Mouse (Mus musculus) frontal cortex, postnatal 14 days (tissue): ENCODE measurements around the gene Fbh1.

ENCODE experiments used
- DNase-seq, 2 experiments: peaks; one replicate each; pipeline ENCODE4 v3.0.0; 2022; ENCODE audit warnings: low spot score in 2 of 2

Fbh1 gene

DNA sequence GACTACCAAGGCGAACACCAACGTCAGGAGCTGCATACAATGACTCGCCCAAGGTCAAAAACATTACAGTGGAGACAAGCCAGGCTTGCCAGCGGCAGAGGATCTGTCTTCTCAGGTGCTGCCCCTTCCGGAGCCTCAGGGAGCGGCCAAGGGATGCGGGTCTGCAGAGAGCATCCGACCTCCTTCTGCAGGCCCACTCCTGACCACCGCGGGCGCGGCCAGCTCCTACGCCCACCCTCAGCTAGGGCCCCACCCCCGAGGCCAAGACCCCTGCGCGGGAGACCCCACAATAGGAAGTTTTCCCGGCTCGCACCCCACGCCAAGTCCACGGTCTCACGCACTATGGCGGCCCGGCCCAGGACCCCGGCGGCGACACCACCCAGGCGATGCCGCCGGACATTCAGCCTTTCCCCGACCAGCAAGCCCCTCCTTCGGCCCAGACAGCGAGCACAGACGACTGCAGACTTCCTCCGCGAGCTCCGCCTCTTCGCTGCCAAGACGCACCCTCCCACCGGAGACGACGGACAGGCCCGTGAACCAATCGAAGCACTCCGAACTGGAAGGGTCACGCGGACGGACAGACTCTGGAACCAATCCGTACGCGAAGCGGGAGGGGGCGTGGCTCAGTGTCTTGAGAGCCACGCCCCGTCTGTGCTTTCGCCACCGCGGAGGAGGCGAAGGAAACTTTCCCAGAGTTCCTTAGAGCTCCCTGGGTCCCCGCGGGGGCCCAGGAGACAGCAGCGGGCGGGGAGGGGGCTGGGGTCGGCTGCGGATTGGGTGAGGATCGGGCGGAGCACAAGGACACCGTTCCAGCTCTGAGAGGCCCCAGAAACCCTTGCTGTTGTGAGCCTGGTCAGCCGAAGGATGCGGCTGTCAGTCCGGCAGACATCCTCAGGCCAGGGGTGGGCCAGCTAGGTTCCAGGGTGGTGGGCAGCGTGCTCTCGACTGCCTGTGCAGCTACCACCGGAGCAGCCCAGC, at the start of gene Fbh1, which contains the start of gene Ankrd16:
Gene Fbh1, minus strand, starts transcription at position 492 of the 978 bp plus-strand sequence.
Gene Ankrd16, plus strand, starts transcription at position 786 of the 978 bp plus-strand sequence.
- DNase-seq = peak; percentile 99 to 100

DNA sequence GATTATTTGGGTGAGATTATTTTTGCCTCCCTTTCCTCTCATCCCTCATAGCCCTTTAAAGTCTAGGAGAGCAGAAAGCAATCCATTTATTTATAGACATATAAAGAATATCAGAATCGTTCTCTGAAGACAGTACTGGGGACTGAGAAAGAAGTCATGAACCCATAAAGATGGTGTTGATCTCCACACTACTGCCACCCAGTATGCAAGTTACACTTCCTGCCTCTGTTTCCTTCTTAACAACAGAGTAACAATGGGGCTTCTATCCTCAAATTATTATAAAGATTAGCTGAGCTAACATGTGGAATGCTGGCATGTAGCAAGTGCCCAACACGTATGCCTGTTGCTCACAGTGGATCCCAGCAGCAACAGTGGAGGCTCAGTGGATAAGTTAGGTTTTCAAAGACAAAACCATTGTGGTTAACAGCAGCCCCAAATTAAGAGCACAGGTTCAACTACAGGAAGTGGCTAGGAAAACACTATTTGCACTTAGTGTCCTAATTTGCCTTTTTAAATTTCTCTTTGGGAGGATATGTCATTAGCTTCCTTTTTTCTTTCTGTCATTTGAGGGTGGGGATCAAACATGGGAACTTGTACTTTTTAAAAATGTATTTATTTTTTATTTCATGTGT, 24.0 kb upstream of the Fbh1 start:
- no peak for DNase-seq

DNA sequence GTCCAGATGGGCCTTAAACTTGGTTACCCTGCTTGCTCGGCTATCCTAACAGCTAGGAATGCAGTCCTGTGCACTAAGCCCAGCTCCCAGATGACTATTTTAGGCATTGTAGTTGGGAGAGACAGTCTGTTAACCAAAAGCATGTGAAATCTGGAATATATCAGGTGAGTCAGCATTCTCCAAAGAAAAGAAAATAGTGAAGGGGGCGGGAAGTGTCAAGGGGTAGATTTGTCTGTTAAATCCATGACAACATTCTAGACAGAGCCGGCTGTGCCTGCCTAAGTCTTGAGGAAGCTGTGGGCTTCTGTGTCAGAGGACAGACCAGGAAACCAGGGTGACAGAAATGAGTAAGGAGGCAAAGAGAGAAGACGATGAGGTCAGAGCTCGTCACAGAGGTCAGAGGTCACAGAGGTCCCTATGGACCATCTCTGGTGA, 20.6 kb upstream of the Fbh1 start:
- no peak for DNase-seq

DNA sequence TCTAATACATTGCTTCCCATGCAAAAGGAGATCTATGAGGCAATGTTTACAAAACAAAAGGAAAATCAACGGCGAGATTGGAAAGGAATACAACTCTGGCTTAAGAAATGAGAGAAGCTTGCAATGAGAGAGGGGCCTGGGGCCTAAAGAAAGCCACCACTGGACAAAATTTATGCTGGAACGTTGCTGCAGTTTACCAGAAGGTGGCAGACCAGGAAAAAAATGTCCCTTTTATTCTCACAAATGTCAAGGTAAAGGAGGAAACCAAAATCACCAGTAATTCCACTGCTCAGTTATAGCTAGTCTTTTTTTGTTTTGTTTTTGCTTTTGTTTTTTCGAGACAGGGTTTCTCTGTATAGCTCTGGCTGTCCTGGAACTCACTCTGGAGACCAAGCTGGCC, 17.3 kb upstream of the Fbh1 start:
- no peak for DNase-seq

DNA sequence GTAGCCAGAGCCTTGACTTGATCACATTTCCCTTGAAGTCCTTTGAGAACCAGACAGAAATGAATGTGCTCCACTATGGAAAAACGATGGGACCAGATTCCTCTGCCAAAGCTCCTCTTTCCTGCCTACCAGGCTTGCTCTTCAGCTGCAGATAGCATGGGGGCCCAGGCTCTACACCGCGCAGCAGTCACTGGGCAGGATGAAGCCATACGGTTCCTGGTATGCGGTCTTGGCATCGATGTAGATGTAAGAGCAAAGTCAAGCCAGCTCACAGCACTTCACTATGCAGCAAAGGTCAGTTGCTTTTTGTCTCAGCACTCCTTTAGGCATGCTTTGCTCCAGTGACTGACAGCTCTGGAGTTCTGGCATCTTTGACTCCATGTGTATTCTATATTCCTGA, 6.8 kb upstream of the Fbh1 start:
- DNase-seq = no peak

DNA sequence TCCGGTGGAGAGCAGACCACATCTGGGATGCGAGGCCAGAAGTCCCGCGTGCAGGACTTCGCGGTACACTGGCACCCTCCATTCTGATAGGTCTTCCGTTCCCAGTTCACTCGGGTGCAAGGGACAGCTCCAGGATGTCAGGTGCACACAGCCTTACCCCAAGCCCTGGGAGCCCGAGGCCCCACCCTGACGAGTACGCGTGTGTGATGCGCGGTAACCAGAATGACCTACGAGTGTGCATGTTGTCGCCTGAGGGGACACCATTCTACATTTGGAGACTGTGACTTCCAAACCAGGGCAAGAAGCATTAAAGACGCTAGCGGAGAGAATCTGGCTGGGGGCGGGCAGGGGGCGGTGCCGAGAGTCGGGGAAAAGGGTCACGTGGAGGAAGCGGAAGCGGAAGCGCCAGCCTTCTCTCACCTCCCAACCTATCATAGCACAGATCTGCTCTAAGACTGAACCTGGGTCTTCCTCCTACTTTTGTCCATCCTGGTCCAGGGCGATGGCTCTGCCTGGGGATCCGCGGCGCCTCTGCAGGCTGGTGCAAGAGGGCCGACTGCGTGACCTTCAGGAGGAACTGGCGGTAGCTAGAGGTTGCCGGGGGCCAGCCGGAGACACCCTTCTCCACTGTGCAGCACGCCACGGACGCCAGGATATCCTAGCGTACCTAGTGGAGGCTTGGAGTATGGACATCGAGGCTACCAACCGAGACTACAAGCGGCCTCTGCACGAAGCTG, 873 bp upstream of the Fbh1 start:
- DNase-seq = peak; percentile 75 to 76

DNA sequence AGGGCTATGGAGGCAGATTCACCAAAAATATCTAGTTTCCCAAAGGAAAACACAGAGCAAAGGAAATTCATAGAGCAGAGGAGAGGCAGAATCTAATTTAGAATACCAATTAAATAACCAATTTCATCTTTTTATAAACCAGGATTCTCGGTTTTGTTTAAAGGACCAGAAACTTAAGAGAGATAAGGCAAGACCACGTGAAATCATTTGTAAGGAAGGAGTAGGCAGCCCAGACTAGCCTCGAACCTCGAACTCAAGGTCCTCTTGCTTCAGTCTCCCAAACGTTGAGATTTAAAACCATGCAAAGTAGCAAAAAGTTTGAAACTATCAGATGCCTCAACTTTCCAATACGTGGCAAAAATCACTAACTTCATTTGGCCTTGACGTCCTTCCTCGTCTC, 967 bp downstream of the Fbh1 start:
- no peak for DNase-seq

DNA sequence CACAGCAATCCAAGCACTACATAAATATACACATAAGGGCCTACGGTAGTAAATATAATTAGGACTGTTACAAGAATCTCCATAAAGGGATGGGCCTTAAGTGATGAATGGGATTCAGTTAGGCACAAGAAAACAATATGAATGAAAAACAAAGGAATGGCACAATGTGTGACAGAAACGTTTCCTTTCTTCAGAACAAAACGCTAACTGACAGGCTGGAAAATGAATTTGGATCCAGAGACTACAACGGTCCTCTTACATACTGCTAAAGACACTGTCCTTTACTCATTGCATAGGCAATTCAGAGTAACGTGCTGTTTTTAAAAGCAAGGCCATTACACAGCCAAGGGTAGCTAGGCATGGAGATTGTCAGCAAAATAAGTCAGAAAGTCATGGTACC, 2.3 kb downstream of the Fbh1 start:
- DNase-seq = no peak

DNA sequence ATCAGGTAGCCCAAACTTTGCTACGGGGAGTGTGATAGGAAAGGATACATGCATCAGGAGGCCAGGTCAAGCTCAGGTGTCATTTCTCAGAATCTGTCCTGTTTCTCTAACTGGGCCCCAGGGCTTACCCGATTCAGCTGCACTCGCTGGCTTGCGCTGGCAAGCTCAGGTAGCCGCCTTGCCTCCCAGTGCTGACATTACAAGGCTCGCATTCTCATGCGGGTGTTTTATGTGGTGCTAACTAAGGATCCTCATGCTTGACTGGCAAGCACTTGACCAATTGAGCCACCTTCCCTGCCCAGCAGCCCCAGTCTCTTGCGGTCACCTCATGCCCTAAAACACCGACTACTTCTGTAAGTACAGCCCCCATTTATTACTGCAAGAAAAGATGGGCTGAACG, 3.0 kb downstream of the Fbh1 start:
- no peak for DNase-seq

DNA sequence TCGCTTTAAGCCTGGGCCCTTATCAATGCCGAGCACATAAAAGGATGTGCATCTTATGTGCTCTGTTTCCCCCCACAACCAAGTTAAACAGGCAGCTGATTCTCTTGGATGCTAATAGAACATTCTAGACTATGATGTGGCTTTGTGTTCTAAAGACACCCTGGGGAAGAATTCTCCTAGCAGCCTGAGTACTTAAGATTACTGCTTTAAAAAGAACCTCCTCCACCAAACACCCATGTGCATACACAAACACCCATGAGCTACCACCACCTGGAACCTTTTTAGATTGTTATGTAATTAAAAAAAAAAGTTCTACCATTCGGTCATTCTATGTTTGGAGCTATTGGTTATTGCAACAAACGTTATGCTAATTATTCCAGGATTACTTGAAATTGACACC, 5.0 kb downstream of the Fbh1 start:
- no peak for DNase-seq

DNA sequence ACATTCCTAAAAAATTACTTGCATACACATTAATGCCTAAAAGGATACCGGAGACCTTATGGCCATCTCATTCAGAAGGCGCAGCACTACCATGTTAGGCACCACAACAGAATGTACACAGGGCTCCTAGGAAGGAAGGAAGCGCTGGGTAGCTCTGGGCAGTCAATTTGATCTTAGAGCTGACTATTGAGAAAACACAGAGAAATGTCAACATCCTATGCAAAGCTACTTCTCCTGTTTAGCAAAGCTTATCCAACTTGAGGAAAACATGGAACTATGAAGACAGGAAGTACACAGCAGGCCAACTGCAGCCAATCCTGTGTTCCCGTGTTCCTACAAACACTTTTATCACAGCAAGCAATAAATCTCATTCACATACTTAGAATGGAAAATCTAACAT, 5.7 kb downstream of the Fbh1 start:
- no peak for DNase-seq

DNA sequence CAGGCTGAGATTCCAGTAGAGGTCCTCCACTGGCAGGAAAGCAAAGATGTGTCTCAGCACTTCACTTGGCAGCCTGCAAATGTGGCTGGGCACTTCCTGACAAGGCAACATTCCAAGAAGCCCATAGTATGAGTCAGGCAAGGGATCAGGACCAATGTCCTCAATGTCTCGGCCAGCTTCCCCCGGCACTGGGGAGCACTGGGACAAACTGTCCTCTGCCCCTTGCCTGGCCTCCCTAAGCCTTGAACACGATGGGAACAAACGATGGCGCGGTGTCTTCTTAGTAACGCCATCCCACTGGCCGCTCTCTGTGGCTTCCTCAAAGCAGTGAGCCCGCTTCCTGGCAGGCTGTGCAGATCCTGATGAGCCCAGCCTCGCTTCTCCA, 10.2 kb downstream of the Fbh1 start:
- DNase-seq = peak in 1 of 2 experiments; percentile 10

DNA sequence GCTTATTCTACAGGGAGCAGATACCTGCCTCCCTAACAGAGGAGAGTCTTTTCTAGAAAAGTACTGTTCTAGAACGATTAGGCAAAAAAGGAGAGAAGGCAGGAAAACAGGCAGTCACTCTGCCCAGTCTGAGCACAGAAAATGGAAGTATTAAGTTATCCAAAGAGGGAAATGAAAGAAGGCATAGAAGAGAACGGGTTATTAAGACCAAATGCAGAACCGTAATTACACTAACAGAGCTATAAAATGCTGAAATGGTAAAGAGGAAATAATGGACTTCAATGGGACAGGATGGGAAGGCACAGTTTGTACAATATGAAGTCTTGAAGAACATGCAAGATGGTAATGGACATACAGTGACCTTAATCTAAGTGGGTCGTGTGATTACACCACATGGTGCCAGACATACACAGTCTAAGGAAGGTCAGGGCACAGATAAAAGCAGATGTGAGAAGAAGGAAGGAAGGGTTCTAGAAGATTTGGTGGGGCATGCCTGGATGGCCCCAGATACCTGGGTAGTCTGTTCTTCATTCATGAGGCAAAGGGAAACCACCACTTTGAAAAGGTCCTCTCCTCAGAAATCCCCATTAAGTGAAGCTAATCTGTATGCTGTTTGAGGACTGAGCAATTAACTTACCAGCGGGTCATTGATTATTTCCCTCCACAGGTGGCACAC, 10.8 kb downstream of the Fbh1 start:
- DNase-seq = no peak

DNA sequence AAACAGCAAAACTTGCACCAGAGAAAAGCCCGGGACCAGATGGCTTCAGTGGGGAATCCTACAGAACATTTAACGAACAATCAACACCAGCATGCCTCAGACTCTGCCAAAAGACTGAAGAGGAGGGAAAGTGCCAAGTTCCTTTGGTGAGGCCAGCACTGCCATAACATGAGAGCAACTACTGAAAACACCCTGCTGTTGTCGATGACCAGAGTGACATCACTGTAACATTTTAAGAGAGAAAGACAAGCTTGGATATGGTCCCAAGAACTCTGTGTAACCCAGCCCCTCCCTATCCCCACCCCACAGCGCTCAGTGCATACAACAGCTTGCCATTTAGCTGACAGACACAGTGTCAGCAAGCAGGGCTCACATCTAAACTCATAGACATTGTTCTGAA, 11.7 kb downstream of the Fbh1 start:
- no peak for DNase-seq

DNA sequence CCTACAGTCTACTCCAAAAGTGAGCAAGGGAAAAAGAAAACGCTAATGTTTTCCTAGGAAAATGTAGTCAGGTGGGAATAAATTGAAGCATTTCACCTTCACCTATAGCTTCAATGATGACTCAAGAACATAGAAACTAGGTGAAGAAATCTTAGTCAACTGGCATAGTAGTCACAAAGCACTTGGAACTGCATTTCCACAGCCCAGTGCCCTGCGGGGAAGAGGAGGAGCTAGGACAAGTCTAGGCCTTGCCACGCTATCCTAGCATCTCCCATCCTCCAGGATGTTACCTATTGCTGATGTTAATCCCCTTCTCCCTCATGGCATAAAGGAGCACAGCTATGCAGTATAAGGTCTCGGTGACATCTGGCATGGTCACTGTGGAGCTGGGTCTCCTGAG, 14.8 kb downstream of the Fbh1 start:
- DNase-seq = no peak

DNA sequence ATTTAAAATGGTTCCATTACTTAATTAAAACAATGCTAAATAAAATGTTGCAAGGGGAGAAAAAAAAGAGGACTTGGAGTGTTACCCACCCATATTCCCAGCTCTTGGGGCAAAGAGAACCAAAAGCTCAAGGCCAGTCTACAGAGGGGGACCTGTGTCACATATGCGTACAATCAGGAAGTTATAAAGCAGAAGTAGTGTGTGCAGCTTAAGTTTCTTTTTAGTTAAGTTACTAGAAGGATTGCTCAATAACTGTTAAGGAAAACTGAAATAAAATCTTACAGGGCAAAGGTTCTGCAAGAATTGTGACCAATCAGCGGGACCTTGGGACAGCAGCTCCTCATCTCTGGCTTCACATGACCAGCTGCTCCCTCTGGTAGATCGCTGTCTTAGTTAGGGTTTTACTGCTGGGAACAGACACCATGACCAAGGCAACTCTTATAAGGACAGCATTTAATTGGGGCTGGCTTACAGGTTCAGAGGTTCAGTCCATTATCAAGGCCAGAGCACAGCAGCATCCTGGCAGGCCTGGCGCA, 37.8 kb downstream of the Fbh1 start:
- DNase-seq = no peak

DNA sequence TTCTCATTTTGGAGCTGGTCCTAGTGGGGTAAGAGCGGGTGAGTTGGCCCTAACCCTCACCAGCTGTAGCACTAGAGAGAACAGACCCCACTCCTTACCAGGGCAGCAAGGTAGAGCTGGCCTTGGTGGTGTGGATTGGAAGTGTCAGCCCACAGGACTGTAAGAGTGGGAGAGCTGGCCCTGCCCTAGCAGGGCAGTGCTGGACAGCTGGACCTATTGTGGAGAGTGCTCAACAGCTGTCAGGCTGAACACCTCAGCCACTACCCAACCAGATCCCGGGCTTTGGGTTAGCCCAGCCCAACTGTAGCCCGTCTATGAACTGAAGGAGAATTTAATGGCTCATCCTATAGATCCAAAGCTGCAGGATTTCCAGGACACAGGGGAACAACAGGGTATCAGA, 38.6 kb downstream of the Fbh1 start:
- no peak for DNase-seq

DNA sequence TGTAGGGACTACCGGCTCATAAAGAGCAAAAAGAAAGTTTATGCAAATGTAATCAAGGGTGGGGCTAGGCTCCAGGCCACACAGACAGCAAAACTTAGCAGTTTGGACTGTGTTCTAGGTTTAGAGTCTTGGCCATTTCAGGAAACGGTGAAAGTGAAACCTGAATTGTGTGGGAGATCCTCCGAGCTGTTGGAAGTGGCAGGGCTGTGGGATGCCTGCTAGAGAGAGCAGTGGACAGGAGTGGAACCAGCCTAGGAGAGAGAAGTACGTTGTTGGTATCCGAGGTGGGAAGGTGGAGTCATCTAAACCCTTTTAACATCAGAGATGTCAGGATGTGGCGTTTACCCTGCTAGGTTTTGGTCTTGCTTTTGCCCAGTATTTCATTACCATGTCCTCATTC, 41.5 kb downstream of the Fbh1 start:
- DNase-seq = no peak

DNA sequence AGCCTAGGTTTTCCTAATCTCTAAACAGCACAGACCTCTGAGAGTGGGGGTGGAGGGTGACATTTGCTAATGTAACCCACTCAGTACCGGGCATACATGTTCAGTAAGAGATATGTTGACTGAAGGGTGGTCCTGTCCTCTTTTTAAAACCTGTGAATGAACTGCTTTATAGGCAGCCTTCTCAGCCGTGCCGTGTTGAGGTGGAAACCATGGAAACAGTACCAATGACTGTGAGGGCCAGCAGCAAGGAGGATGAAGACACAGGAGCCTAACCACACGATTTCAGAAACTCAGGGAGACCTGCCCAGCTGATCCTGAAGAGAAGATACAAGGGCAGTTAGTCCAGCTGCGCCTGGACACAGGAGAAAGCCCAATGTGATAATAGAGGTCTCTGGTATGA, 44.4 kb downstream of the Fbh1 start:
- no peak for DNase-seq

DNA sequence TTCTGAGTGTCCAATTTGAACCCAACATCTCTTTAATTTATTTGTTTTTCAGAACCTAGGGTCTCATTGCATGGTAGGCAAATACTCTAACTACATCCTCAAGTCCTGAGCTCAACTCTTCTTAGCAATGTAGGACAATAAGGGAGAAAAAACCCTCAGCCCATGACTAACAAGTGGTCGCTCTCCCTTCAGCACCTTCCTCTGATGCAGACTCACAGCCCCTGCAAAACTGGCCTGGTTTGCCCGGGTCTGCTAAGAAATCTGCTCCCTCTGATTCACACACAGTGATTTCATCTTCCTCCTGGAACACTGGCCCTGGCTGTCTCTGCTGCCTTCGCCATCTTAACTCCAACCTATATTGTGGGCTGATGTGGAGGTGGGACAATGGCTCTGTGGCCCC, 48.3 kb downstream of the Fbh1 start:
- no peak for DNase-seq

DNA sequence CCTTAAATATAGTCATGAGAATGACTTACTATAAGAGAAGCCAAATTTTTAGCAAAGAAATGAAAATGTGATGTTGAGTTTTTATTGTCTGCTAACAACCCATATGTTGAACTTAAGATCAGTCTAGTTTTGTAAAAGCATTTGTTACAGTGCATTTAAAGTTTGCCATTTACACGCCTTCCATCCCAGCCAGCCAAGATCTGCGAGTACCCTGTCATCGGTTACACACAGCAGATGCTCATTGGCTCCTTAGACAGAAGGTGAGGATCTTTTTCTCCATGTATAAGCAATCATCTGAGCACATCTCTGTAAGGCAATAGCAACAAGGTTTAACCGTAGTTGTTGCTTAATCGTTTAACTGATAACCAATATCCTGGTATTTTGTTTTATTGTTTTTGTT, 49.8 kb downstream of the Fbh1 start:
- no peak for DNase-seq

DNA sequence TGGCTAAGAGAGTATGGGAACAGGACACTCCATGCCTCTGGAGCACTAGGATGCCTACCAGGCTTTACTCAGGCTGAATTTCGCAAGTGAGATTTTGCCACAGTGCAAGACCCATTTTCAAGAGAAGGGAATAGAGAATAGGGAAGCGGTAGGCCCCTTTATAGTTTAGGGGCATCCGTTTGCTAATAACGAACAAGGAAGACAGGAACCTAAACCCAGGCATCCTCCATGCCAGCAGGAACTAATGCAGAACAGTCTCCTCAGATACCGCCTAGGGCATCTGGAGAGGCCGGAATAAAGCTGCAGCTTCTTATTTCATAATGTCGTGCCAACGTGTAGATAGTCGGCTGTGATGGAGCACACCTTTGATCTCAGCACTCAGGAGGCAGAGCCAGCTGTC, 54.8 kb downstream of the Fbh1 start:
- DNase-seq = no peak
